Mouse (Mus musculus): Measurements from ENCODE around the gene Fam57a.

DNA sequence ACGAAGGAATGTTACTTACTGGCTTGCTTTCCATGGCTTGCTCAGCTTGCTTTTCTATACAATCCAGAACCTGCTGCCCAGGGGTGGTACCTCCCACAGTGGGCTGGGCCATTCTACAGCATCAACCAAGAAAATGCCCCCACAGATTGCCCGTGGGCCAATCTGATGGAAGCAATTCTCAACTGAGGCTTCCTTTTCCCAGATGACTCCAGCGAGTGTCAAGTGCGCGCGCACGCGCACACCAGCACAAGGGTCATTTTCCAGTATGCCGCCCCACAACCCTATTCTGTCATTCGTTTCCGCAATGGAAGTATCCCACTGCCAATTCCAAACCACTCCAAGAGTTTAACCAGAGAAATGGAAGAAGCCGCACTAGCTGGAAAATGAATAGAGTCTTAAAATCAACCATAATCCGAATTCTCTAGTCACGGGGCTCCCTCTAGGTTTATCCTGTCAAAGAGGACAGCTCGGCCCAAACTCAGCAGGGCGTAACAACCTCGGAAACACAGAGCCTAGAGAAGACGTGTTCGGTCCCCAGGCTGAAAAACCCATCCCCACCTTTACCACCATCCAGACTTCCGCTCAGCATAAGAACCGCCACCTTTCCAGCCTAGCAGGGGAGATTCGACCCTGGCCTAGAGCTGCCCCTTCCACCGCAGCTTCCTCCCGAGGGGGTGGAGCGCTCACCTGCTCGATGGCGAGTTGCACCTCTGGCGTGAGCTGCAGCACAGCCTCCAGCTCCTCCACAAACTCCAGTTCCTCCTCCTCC lies 561 bp upstream of the Fam57a start:
- TF ChIP-seq POLR2A (IDR thresholded peaks at IDR 0.05; ENCODE audit: low read depth, low read length) = no peak
- TF ChIP-seq CTCF (IDR thresholded peaks at IDR 0.05; ENCODE audit: extremely low read depth, insufficient read length, insufficient replicate concordance, low read depth, low read length) = no peak
